Mouse (Mus musculus) midbrain, embryonic 12.5 days (tissue): ENCODE results near the gene Coq5. TPM values are rescaled to one million over a fixed set of nuclear protein-coding genes. Genes with fewer than 3 reads are reported as not detected.
"Not testable (repeated sequence)": the region's sequence is repeated elsewhere in the genome, so short reads cannot be mapped to it uniquely, and the experiment has no call there.

Experiments
- ATAC-seq: fragments of 200-750 bp; cut with Nextera tagmentation; 2 replicates; pipeline ENCODE4 v1.8.0; 2017; ENCODE audit warnings: low read depth, moderate TSS enrichment, moderate library complexity; ENCODE audit not compliant: low FRiP score
- H3K27ac ChIP-seq: fragments of 300-500 bp; sonication (generic); replicated peaks from 2 replicates; pipeline ENCODE4 v1.5.1; 2016; ENCODE audit warnings: mild to moderate bottlenecking
- H3K27me3 ChIP-seq: fragments of 300-500 bp; sonication (generic); 2 replicates; pipeline ENCODE4 v1.6.1; 2016; ENCODE audit warnings: mild to moderate bottlenecking
- H3K36me3 ChIP-seq: fragments of 300-500 bp; sonication (generic); 2 replicates; pipeline ENCODE4 v1.6.1; 2016
- H3K4me1 ChIP-seq: fragments of 300-500 bp; sonication (generic); 2 replicates; pipeline ENCODE4 v1.6.1; 2016
- H3K4me2 ChIP-seq: fragments of 300-500 bp; sonication (generic); replicated peaks from 2 replicates; pipeline ENCODE4 v1.6.1; 2016; ENCODE audit warnings: mild to moderate bottlenecking, moderate library complexity
- H3K4me3 ChIP-seq: fragments of 300-500 bp; sonication (generic); 2 replicates; pipeline ENCODE4 v1.5.1; 2016; ENCODE audit warnings: mild to moderate bottlenecking
- H3K9ac ChIP-seq: fragments of 300-500 bp; sonication (generic); replicated peaks from 2 replicates; pipeline ENCODE4 v1.6.1; 2016; ENCODE audit warnings: mild to moderate bottlenecking, moderate library complexity
- H3K9me3 ChIP-seq: fragments of 300-500 bp; sonication (generic); 2 replicates; pipeline ENCODE4 v1.6.1; 2016; ENCODE audit warnings: mild to moderate bottlenecking
- WGBS: fragments of 180-500 bp; shearing (Covaris S2); methylation state at CpG from one replicate; pipeline ENCODE4 v1.1.7; 2016; 5-methylcytosine and 5-hydroxymethylcytosine counted together
- polyA plus RNA-seq: library from polyadenylated mRNA; unstranded; fragments of >200 nt; fragmentation: Nextera tagmentation; extraction: Ambion mirVana; gene quantifications from 2 replicates; pipeline ENCODE4 v1.2.1, GENCODE M21; 2016

Coq5 gene
- polyA plus RNA-seq, 1 experiment from 2014 or later = 48.5 TPM

- no peaks in the 10 kb centered on the region for H3K9me3 ChIP-seq
- no peak overlapping the region for H3K4me2 ChIP-seq
- H3K9ac ChIP-seq = no peak overlapping the region
- no peak overlapping the region for H3K27ac ChIP-seq
- peaks cover 64% of the 10 kb centered on the region for H3K36me3 ChIP-seq
- no peaks in the 10 kb centered on the region for H3K27me3 ChIP-seq
- H3K4me3 ChIP-seq = no peak overlapping the region
- no peak for ATAC-seq
- 86% methylated on average over 10 of the region's 10 CpGs for WGBS
- H3K4me1 ChIP-seq = peaks cover 20% of the 10 kb centered on the region
These were observed 16.9 kb downstream of the Coq5 start for GRCm38 (mm10) chr5:115296347-115296746.

GRCm38 (mm10) chr5:115300035-115300744, 20.7 kb downstream of the Coq5 start:
- peak overlapping the region; percentile 76 for H3K4me2 ChIP-seq
- peaks cover 35% of the 10 kb centered on the region for H3K36me3 ChIP-seq
- peak overlapping the region; percentile 90 for H3K9ac ChIP-seq
- peak overlapping the region; percentile 91 for H3K4me3 ChIP-seq
- H3K9me3 ChIP-seq = no peaks in the 10 kb centered on the region
- ATAC-seq = peak; percentile 34
- H3K27me3 ChIP-seq = peaks cover 12% of the 10 kb centered on the region
- WGBS = under 1% methylated on average over 46 of the region's 46 CpGs
- H3K27ac ChIP-seq = peak overlapping the region; percentile 94
- peaks cover 24% of the 10 kb centered on the region for H3K4me1 ChIP-seq

- Histone ChIP-seq H3K4me3 (peak within 1 kb of the TSS; percentile 91), H3K27me3 (peaks cover 12% of the 10 kb centered on the region), H3K9ac (peak within 1 kb of the TSS; percentile 90), H3K4me1 (peaks cover 24% of the 10 kb centered on the region), H3K9me3 (no peaks in the 10 kb centered on the region), H3K27ac (peak within 1 kb of the TSS; percentile 94), H3K4me2 (peak within 1 kb of the TSS; percentile 76), H3K36me3 (peaks cover 27% of the 10 kb centered on the region)
- under 1% methylated on average over 63 of the region's 66 CpGs for WGBS
- peak; percentile 98 for ATAC-seq
These were observed 21.5 kb downstream of the Coq5 start, which contains the start of gene Dynll1 for GRCm38 (mm10) chr5:115300792-115301614. Gene Dynll1 (minus strand): TSS chr5:115300999.

- Histone ChIP-seq H3K4me2 (peak overlapping the region; percentile 76), H3K4me1 (peaks cover 24% of the 10 kb centered on the region), H3K4me3 (peak overlapping the region; percentile 91), H3K27me3 (peaks cover 12% of the 10 kb centered on the region), H3K9ac (peak overlapping the region; percentile 50; the same call in 1 of the 2 replicates), H3K9me3 (no peaks in the 10 kb centered on the region), H3K27ac (peak overlapping the region; percentile 52; the same call in 1 of the 2 replicates), H3K36me3 (peaks cover 21% of the 10 kb centered on the region)
- ATAC-seq = no peak
- 29% methylated on average over 13 of the region's 13 CpGs for WGBS
These were observed 22.1 kb downstream of the Coq5 start for GRCm38 (mm10) chr5:115301615-115302014.

- H3K27me3 ChIP-seq = peaks cover 12% of the 10 kb centered on the region
- H3K4me1 ChIP-seq = peaks cover 24% of the 10 kb centered on the region
- H3K27ac ChIP-seq, H3K9me3 ChIP-seq, H3K4me2 ChIP-seq, H3K9ac ChIP-seq, ATAC-seq, H3K4me3 ChIP-seq: not testable (repeated sequence)
- 75% methylated on average over 7 of the region's 7 CpGs for WGBS
- H3K36me3 ChIP-seq = peaks cover 16% of the 10 kb centered on the region
These were observed 22.7 kb downstream of the Coq5 start for GRCm38 (mm10) chr5:115302190-115302589.

GRCm38 (mm10) chr5:115312354-115312753, 32.9 kb downstream of the Coq5 start:
- Histone ChIP-seq H3K4me2 (no peak overlapping the region), H3K27me3 (no peaks in the 10 kb centered on the region), H3K9ac (no peak overlapping the region), H3K36me3 (no peaks in the 10 kb centered on the region), H3K4me3 (no peak overlapping the region), H3K27ac (no peak overlapping the region), H3K4me1 (peaks cover 10% of the 10 kb centered on the region), H3K9me3 (no peaks in the 10 kb centered on the region)
- no peak for ATAC-seq
- WGBS = 82% methylated on average over 4 of the region's 4 CpGs

GRCm38 (mm10) chr5:115312816-115313667, 33.6 kb downstream of the Coq5 start:
- Histone ChIP-seq H3K4me2 (no peak overlapping the region), H3K27me3 (no peaks in the 10 kb centered on the region), H3K4me1 (peaks cover 17% of the 10 kb centered on the region), H3K9me3 (no peaks in the 10 kb centered on the region), H3K9ac (no peak overlapping the region), H3K4me3 (no peak overlapping the region), H3K36me3 (no peaks in the 10 kb centered on the region), H3K27ac (no peak overlapping the region)
- 84% methylated on average over 10 of the region's 10 CpGs for WGBS
- ATAC-seq = no peak

- no peak for ATAC-seq
- WGBS = 50% methylated on average over 5 of the region's 5 CpGs
- Histone ChIP-seq H3K36me3 (no peaks in the 10 kb centered on the region), H3K9me3 (no peaks in the 10 kb centered on the region), H3K4me2 (no peak overlapping the region), H3K27me3 (no peaks in the 10 kb centered on the region), H3K4me3 (no peak overlapping the region), H3K4me1 (peaks cover 22% of the 10 kb centered on the region), H3K9ac (no peak overlapping the region), H3K27ac (no peak overlapping the region)
These were observed 34.1 kb downstream of the Coq5 start for GRCm38 (mm10) chr5:115313668-115313943.

- ATAC-seq = no peak
- H3K4me2 ChIP-seq = peak overlapping the region; percentile 9
- peak overlapping the region; percentile 80 for H3K27ac ChIP-seq
- no peaks in the 10 kb centered on the region for H3K27me3 ChIP-seq
- no peaks in the 10 kb centered on the region for H3K9me3 ChIP-seq
- peaks cover 35% of the 10 kb centered on the region for H3K4me1 ChIP-seq
- no peak overlapping the region for H3K4me3 ChIP-seq
- peak overlapping the region; percentile 28; the same call in 1 of the 2 replicates for H3K9ac ChIP-seq
- H3K36me3 ChIP-seq = no peaks in the 10 kb centered on the region
- 8% methylated on average over 14 of the region's 14 CpGs for WGBS
These were observed 37.6 kb downstream of the Coq5 start for GRCm38 (mm10) chr5:115316968-115317644.

- no peaks in the 10 kb centered on the region for H3K9me3 ChIP-seq
- peaks cover 35% of the 10 kb centered on the region for H3K4me1 ChIP-seq
- no peak overlapping the region for H3K4me3 ChIP-seq
- peak; percentile 49 for ATAC-seq
- no peaks in the 10 kb centered on the region for H3K27me3 ChIP-seq
- H3K4me2 ChIP-seq = peak overlapping the region; percentile 9
- peak overlapping the region; percentile 80 for H3K27ac ChIP-seq
- H3K9ac ChIP-seq = 0 out of 2 replicates have a peak overlapping the region, but pooled peaks have one; percentile 28
- no peaks in the 10 kb centered on the region for H3K36me3 ChIP-seq
- WGBS = 5% methylated on average over 10 of the region's 10 CpGs
These were observed 38.3 kb downstream of the Coq5 start for GRCm38 (mm10) chr5:115317645-115318328.
